Mouse (Mus musculus) c-Kit-positive CD71-negative TER-119-negative erythroid progenitor cells, embryonic 14.5 days (primary cell): Measurements from ENCODE around the gene Hnrnpd.

ENCODE experiments used
- DNase-seq: peaks from one replicate; pipeline ENCODE4 v3.0.0-alpha.2; 2013; ENCODE audit warnings: low read depth

Hnrnpd gene

GRCm38 (mm10) chr5:99978699-99979442 lies at the start of gene Hnrnpd, which contains the start of gene 4930524J08Rik:
Gene Hnrnpd, minus strand, starts transcription at chr5:99978938.
Gene 4930524J08Rik, plus strand, starts transcription at chr5:99979061.
- peak; percentile 94 for DNase-seq

DNA sequence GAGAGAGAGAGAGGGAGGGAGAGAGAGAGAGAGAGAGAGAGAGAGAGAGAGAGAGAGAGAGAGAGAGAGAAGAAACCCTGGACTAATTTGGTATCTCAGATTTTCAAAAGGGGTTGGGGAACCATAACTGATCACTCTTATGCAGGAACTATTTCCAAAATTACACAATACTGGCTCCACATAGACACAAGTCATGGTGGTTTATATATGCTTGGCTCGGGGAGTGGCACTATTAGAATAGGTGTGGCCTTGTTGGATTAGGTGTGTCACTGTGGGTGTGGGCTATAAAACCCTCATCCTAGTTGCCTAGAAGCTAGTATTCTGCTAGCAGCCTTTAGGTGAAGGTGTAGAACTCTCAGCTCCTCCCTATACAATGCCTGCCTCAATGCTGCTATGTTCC lies 46.1 kb upstream of the Hnrnpd start:
- no peak for DNase-seq

DNA sequence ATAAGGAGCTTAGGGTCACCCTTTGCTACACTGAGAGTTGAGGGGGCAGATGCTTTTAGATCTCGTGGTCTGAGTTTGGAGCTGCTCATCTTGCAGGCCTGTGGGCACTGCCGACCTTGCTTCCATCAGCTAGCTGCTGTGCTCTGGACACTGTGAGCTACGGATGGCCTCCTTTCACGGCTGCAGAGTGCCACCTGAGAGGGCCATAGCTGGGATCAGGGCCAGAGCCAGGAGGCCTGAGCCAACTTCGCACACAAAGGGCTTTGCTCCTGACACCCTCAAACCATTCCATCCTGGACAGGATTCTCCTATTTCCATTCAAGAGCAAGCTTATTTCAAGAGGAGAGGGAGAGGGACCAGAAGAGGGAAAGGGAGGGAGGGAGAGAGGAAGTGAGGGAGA lies 45.7 kb upstream of the Hnrnpd start:
- DNase-seq, result no peak

GRCm38 (mm10) chr5:100020089-100020488 lies 41.4 kb upstream of the Hnrnpd start:
- DNase-seq, result no peak

GRCm38 (mm10) chr5:100012599-100012998 lies 33.9 kb upstream of the Hnrnpd start:
- no peak for DNase-seq

GRCm38 (mm10) chr5:100008485-100008884 lies 29.7 kb upstream of the Hnrnpd start:
- no peak for DNase-seq

DNA sequence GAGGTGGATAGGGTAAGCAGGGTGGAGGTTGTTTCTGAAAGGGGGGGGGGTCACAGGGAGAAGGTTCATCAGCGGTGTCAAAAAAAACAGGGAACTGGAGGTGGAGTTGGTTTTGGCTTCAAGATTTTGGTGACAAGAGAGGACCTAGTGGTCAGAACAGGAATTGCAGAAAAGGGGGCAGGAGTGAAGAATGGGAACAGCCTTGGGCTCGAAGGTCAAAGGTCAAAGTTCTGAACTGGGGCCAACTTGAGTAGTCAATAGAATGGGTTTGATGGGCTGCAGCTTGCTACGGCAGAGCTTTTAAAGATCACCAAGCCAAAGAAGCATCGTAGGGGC lies 28.3 kb upstream of the Hnrnpd start:
- no peak for DNase-seq

DNA sequence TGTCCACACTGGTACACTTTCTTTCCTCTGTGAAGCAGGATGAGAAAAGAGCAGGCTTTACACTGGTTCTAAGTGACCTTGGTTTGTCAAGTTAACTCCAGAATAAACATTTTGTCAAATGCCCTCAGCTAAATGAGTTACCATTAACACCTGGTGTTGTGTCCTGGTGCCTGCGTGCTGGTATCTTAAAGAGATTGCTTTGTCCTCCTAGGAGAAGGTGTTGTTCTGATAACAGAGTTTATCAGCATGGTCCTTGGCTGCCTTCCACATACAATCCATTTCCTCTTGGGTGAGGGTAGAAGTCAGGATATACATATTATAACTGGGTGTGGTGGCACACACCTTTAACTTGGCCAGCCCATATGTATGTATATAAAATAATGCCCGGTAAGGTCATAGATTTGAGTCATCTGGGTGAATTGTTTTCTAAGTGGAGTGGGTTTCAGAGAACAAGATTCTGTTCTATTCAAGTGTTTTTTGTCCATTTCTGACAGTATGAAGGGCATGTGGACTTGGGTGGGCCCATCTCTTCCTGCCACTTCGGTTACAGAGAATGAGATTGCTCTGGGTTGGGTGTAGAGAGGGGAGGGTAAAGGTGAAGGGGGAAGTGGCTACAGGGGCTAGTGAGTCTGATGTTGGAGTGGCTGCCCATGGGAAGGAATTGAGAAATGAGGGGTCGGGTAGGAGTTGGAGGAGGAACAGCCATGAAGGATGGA lies 27.7 kb upstream of the Hnrnpd start:
- DNase-seq, result no peak

- DNase-seq, result no peak
Measured at GRCm38 (mm10) chr5:100005896-100006295, 27.2 kb upstream of the Hnrnpd start.

- DNase-seq, result no peak
Measured at GRCm38 (mm10) chr5:100005431-100005830, 26.7 kb upstream of the Hnrnpd start.

- DNase-seq, result no peak
Measured at GRCm38 (mm10) chr5:100003895-100004294, 25.2 kb upstream of the Hnrnpd start.

DNA sequence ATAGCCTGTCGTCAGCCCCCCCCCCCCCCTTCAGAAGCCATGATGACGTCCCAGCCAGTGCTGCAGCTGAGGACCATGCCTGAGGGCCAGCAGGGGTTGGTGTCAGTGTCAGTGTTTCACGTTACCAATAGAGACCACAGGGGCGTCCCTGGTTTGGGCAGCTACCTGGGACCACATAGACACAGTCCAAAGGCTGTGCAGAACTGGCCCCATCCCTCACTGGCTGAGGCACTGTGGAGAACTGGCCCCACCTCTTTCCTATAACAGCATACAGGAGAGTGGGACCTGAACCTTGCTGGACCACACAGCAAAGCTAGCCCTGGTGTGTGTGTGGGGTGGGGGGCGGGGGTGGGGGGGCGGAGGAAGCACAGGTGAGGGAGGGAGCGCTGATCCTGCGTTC lies 21.8 kb upstream of the Hnrnpd start:
- no peak for DNase-seq

- DNase-seq, result no peak
Measured at GRCm38 (mm10) chr5:100000048-100000447, 21.3 kb upstream of the Hnrnpd start.

- no peak for DNase-seq
Measured at GRCm38 (mm10) chr5:99994680-99995079, 15.9 kb upstream of the Hnrnpd start.

GRCm38 (mm10) chr5:99994166-99994565 lies 15.4 kb upstream of the Hnrnpd start:
- no peak for DNase-seq

GRCm38 (mm10) chr5:99983452-99984061 lies 4.8 kb upstream of the Hnrnpd start:
- DNase-seq, result no peak

- DNase-seq, result peak; percentile 55
Measured at GRCm38 (mm10) chr5:99977516-99978301, 1.0 kb downstream of the Hnrnpd start.

- DNase-seq, result no peak
Measured at GRCm38 (mm10) chr5:99976334-99976955, 2.3 kb downstream of the Hnrnpd start.

GRCm38 (mm10) chr5:99975776-99976175 lies 3.0 kb downstream of the Hnrnpd start:
- no peak for DNase-seq

DNA sequence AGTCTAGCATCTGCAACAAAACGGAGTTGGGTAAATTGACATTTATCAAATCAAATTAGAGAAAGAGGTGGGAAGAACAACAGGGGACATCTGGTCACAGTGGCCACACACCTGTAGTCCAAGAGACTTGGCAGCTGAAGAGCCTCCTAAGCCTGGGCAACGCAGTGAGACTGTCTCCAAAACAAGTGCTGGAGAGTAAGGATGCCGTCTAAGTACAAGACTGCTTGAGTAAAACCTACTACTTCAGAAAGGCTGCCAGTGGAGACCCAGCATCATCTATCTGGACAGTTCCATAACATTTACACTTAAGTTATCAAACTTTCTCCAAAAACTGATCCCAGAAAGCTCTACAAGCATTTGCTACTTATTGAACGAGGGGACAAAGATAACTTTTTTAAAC lies 3.7 kb downstream of the Hnrnpd start:
- DNase-seq, result no peak

DNA sequence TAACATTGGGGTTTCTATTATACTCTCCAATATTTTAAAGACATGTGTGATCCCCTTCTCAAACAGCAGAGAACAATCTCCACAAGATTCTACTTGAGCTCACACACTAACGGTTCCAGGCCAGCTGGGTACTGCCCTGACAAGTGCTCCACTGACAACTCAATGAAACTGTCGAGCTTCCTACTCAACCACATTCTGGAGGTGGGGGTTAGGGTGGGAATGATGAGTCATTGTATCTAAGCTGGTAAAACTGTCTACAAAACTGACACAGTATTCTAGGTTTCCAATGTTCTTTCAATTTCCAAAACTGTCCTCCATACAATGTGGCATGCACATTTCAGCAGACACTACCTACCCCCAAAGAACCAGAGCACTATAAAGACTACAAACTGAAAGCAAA lies 4.8 kb downstream of the Hnrnpd start:
- no peak for DNase-seq

- no peak for DNase-seq
Measured at GRCm38 (mm10) chr5:99959960-99960359, 18.8 kb downstream of the Hnrnpd start.
